Mouse (Mus musculus) gastrocnemius, postnatal 14 days (tissue): ENCODE measurements around the gene Alg9. TPM values are rescaled to one million over a fixed set of nuclear protein-coding genes. Genes with fewer than 3 reads are reported as not detected.

Experiments
- DNase-seq: peaks from one replicate; pipeline ENCODE4 v3.0.0; 2021; ENCODE audit warnings: mixed read lengths
- intact Hi-C: fragments of 180-260 bp; cut with DNase I; formaldehyde crosslinking; loops from one replicate; pipeline ENCODE4 v1.15.1; 2025; ENCODE audit warnings: low total_unique reads
- total RNA-seq, 2 experiments: library from RNA; stranded (reverse); gene quantifications; 2 replicates each; pipeline ENCODE4 v1.2.3; 2021

Alg9 gene
- total RNA-seq, 2 experiments from 2014 or later: 7.1 to 8.6 TPM

GRCm38 (mm10) chr9:50865803-50866202, 91.0 kb downstream of the Alg9 start:
- DNase-seq: no peak
- intact Hi-C loops: no loop called here

- intact Hi-C loops: no loop called here
- DNase-seq: no peak
Observed at GRCm38 (mm10) chr9:50867015-50867414, 92.2 kb downstream of the Alg9 start.

- intact Hi-C loops: no loop called here
- DNase-seq: no peak
Observed at GRCm38 (mm10) chr9:50868182-50868581, 93.4 kb downstream of the Alg9 start.

- intact Hi-C loops: no loop called here
Observed at GRCm38 (mm10) chr9:50873210-50873609, 98.4 kb downstream of the Alg9 start.

GRCm38 (mm10) chr9:50874031-50874430, 99.2 kb downstream of the Alg9 start:
- intact Hi-C loops: no loop called here
- no peak for DNase-seq

More at GRCm38 (mm10) chr9:50873210-50873609, 98.4 kb downstream of the Alg9 start:
- DNase-seq: no peak

GRCm38 (mm10) chr9:50875470-50875869, 100.7 kb downstream of the Alg9 start:
- intact Hi-C loops: no loop called here

GRCm38 (mm10) chr9:50876287-50876686, 101.5 kb downstream of the Alg9 start:
- DNase-seq: no peak
- intact Hi-C loops: no loop called here

More at GRCm38 (mm10) chr9:50875470-50875869, 100.7 kb downstream of the Alg9 start:
- DNase-seq: no peak

GRCm38 (mm10) chr9:50877431-50877830, 102.6 kb downstream of the Alg9 start:
- intact Hi-C loops: no loop called here
- DNase-seq: no peak

- DNase-seq: no peak
- intact Hi-C loops: no loop called here
Observed at GRCm38 (mm10) chr9:50882183-50882582, 107.4 kb downstream of the Alg9 start.

GRCm38 (mm10) chr9:50884093-50884492, 109.3 kb downstream of the Alg9 start:
- intact Hi-C loops: no loop called here
- DNase-seq: peak; percentile 34

- intact Hi-C loops: no loop called here
- DNase-seq: peak; percentile 68
Observed at GRCm38 (mm10) chr9:50884741-50885599, 110.2 kb downstream of the Alg9 start.

- peak; percentile 32 for DNase-seq
- intact Hi-C loops: no loop called here
Observed at GRCm38 (mm10) chr9:50885600-50885987, 110.8 kb downstream of the Alg9 start.

- no peak for DNase-seq
- intact Hi-C loops: no loop called here
Observed at GRCm38 (mm10) chr9:50886870-50887269, 112.1 kb downstream of the Alg9 start.

GRCm38 (mm10) chr9:50887351-50887750, 112.5 kb downstream of the Alg9 start:
- intact Hi-C loops: no loop called here
- no peak for DNase-seq

GRCm38 (mm10) chr9:50889211-50889610, 114.4 kb downstream of the Alg9 start:
- intact Hi-C loops: no loop called here
- no peak for DNase-seq

GRCm38 (mm10) chr9:50889964-50890363, 115.1 kb downstream of the Alg9 start:
- intact Hi-C loops: no loop called here
- no peak for DNase-seq

GRCm38 (mm10) chr9:50890494-50891090, 115.8 kb downstream of the Alg9 start:
- intact Hi-C loops: no loop called here
- no peak for DNase-seq
